Mouse (Mus musculus) common myeloid progenitor, adult 5-6 weeks (primary cell): Measurements from ENCODE around the gene Ubfd1. TPM values are rescaled to one million over a fixed set of nuclear protein-coding genes. Genes with fewer than 3 reads are reported as not detected.

ENCODE experiments used
- ATAC-seq: replicated peaks from 2 replicates; pipeline ENCODE4 v1.8.0; 2016; ENCODE audit warnings: low read depth, mild to moderate bottlenecking, moderate TSS enrichment, inconsistent platforms; ENCODE audit not compliant: poor library complexity, severe bottlenecking
- total RNA-seq: library from RNA; stranded (forward); fragments of 200-1000, 187-1606 nt; gene quantifications from 2 replicates; pipeline ENCODE4 v1.2.3, GENCODE M21; 2017

The Ubfd1 gene
- 31.3 and 38.4 TPM in 2 replicates for total RNA-seq

DNA sequence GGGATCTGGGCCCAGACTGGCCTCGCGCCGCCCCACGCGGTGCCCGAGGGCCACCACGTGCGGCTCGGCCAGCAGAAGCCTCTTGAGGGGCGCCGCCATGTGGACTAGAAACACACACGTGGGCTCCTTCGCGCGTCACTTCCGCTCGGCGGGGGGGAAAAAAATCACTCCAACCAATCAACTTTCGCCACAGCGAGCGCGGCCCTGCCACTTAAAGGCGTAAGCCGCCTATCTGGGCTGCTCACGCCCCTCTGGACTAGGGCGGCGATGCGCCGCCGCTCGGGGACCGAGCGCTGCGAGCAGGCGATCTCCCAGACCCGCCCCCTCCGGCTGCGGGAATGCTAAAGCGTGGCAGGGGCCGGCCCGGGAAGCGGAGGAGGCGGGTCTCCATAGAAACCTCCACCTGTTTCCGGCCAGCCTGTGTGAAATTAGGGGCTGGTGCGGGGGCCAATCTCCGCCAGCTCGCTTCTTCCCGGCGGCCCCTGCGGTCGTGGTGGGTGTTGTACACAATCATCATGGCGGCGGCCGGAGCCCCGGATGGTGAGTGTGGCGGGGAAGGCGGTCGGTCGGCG lies at the start of gene Ubfd1, which contains the start of gene Ears2:
TSS of gene Ubfd1 (plus strand) at position 231 of the 572 bp plus-strand sequence.
TSS of gene Ears2 (minus strand) at position 319 of the 572 bp plus-strand sequence.
- ATAC-seq, result peak; percentile 82

DNA sequence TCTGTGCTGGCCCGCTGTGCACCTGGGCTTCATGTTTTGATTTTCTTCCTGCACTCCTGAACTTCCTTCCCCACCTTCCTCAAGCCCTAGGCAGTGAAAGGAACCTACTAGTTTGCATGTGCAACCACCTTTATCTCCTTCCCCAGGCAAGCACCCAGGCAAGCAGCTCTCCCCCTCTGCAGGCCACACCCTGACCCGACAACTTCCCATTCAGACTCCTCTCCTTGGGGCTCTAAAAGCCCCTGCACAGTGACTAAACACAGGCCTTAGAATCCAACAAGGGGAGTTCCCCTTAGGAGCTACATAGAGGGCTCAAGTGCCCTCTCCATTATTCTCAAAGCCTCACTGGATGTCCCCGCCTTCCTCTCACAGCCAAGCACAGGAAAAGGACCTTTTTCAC lies 48.7 kb upstream of the Ubfd1 start:
- ATAC-seq, result peak; percentile 77

DNA sequence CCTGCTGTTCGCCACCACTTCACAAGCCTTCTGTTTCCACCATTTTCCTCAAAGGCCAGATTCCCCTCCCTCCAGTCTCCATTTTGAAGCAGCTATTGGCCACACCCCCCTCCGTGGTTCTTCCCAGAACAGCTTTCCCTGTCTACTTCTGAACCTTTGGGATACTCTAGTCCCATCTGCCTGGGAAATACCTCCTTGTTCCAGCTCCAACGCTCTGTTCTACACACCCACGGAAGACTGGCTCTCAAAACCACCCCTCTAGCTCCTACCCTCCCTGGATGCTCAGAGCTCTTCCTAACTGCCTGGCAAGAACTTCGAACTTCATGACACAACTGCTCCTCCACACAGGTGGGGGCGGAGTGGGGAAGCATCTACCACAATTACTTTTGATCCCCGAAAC lies 48.0 kb upstream of the Ubfd1 start:
- no peak for ATAC-seq

DNA sequence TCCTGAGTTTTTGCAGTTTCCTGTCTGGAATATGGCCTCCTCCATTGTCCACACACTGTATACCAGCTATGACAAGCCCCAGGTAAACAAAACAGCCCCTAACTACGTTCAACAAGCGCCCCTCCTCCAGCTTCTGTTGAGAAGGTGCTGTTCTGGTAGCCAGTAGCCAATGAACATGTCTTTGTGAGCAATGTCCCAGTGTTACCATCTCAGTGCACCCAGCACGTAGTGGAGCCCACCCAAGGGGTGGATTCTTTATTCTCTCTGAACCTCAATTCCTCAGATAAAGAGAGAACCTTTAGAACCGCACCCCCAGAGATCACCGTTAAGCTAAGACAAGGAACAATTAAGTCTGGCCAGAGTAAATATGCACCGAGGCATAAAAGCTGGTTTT lies 46.7 kb upstream of the Ubfd1 start:
- ATAC-seq, result 0 out of 2 replicates have a peak, but pooled peaks have one; percentile 1

DNA sequence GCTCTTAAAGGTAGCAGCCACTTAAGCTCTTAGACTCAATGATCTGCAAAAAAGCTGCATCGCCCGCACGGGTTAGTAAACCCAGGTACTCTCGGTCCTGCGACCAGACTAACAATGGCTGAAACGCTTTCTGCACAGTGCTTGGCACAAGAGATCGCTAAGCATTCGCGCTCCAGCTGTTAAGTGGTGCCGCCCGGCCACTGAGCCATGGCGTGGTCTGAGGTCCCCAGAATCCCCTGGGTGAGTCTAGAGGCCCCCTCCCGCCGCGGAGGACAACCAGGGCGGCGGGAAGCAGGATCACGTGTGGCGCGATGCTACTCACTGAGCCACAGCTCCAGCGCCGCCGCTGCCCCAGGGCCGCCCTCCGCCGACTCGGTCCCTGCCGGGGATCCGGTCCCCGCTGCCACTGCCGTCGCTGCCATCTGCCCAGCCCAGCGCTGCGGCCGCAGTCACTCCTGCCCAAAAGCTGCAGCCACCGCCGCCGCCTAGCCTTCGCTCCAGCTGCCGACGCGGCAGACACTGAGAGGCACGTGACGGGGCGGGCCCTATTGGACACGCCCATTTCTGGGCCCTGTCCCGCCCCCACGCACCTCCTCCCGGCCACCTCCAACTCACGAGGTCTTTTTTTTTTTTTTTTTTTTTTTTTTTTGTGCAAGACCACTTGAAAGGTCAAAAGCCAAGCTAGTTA lies 46.2 kb upstream of the Ubfd1 start, which contains the start of gene Gga2:
TSS of gene Gga2 (minus strand) at position 556 of the 688 bp plus-strand sequence.
- ATAC-seq, result peak; percentile 84

DNA sequence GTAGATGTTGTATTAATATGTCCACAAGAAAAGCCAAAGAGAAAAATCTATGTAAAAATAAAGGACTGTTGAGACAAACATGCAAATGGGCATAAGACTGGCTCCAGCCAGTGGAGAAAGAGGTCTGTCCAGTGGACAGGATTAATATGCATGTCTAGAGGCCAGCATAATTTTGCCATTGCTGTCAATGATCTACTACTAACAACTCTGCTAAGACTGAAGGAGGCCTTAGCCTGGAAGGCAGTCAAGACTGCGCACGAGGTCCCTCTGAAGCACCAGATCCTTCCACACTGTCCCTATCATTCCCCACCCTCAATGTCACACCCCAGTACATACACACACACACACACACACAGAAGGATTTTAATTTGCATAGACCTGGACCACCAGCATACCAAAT lies 44.8 kb upstream of the Ubfd1 start:
- ATAC-seq, result no peak

DNA sequence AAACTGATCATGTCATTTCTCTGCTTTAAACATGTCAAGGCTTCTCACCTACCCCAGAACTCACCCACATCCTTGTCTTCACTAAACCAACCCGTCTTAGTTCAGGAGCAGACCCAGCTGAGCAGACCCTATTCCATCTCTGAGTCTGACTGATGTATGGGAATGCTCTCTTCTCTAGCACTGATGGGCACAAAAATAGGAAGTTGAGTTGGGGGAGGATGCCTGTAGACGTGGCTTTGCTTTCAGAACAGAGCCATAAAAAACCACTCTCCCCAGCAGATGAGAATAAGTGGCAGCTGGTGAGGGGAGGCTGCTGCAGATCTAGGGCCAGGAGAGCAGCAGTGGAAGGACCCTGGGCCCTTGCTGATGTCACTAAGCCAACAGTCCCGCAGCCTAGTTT lies 33.6 kb upstream of the Ubfd1 start:
- ATAC-seq, result peak; percentile 46

DNA sequence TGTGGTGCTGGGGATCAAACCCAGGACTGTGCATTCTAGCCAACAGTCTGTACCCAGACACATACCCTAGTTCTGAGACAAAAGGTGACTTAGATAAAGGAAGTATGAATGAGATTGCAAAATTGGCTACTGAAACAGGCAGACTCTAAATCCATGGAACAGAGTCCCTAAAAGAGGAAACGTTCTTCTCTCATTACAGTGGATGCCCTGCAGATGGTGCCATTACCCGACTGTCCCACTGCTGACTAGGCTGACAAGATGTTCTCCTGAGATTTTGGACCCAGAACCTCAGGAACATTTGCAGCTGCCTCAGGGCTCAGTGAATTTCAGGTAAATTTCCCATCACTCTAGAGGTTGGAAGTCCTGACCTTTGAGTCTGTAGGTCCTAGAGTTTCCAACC lies 32.6 kb upstream of the Ubfd1 start:
- ATAC-seq, result peak; percentile 94

DNA sequence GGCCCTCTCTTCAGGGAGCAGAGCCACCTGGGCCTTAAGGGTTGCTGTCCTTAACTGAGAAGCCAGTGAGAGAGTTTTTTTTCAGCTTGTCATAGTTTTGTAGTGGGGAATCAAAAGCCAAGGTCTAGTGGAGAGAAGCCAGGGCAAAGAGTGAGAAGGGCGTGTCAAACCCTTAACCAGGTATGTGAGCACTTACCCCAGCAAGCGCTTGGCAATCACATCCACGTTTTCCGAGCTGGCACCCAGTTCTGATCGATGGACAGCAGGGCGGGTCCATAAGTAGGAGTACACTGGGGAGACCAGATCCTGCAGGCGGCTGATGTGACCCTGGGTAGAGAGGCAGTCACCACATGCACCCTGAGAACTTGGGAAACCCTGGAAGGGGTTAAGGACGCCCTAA lies 22.9 kb upstream of the Ubfd1 start:
- ATAC-seq, result no peak

DNA sequence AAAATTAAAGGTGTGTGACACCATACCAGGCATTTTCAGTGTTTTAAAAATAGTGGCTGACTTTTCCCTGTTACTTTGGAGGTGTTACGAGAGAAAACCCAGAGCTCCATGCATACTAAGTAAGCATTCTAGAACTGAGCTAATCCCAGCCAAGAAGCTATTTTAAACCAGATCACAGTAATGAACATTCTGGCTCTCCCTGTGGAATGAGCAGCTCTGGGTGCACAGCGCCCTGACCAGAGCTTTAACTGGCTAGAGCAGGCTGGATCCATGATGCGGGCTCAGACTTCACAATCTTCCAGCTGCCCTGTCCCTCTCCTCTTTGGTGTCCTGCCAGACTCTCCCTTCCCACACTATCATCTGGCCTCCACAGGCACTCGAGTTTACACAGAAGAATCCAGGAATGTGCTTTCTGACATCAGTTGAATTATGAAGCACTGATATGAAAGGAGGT lies 21.8 kb upstream of the Ubfd1 start:
- ATAC-seq, result no peak

DNA sequence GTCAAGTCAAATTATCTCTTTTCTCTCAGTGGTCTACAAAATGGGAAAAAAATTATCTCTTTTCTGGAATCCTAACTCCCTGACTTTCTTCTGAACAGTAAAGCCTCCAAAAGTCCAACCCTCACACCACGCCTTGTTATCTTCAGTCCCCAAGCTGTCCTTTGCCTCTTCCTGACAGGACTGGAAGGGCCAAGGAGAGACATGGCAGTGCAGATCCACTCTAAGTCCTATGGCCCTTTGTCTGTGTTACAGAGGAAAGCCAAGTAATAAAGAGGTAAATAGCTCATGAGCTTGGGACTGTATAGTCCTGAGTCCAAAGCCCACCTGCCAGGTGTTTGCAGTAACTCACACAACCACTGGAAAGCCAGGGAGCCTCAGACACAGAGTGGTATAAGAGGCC lies 21.3 kb upstream of the Ubfd1 start:
- no peak for ATAC-seq

DNA sequence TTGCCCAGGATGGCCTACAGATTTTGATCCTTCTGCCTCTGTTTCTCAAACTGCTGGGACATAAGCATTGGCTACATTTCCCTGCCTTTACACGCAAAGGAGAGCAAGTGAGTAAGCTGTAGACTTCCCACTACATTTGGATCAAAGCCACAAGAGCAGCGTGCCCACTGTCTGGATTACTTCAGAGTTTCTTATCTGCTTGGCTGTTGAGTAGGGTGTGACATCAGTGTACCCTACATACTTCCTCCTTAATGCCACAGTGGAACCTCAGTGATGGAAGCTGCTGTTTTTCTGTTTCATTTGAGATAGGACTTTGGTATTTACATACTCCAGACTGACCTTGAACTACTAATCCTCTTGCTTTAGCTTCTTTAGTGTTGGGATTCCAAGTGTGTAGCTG lies 20.2 kb upstream of the Ubfd1 start:
- ATAC-seq, result peak; percentile 97

DNA sequence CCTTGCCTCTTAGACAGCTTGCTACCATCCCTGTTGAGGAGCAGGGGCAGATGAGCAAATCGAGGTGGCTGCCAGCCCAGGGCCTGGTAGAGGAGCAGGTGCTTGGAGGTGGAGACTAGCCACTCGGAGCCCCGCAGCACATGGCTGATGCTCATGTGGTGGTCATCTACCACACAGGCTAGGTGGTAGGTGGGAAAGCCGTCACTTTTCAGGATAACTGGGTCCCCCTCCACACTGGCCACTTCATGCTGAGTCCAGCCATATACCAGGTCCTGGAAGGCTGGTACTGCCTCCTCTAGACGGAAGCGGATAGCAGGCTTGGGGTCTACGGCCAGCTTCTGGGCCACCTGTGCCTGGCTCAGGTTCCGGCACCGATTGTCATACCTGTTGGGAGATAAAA lies 18.8 kb upstream of the Ubfd1 start:
- ATAC-seq, result no peak

DNA sequence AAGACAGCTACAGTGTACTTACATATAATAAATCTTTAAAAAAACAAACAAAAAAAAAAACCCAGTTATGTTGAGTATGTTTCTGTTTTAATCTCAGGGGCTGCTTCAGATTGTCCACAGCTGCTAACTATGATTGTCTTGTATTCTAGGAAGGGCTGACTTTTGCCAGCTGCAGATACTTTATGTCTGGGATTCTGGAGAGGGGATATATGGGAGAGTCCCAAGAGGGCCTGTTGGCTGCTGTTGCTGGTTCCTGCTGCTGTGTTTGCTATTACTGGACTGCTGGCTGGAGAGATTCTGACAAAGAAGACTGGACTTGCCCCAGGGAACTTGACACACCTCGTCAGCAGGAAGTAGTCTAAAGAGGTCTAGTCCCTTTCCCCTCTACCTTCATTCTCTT lies 16.1 kb upstream of the Ubfd1 start:
- ATAC-seq, result no peak

DNA sequence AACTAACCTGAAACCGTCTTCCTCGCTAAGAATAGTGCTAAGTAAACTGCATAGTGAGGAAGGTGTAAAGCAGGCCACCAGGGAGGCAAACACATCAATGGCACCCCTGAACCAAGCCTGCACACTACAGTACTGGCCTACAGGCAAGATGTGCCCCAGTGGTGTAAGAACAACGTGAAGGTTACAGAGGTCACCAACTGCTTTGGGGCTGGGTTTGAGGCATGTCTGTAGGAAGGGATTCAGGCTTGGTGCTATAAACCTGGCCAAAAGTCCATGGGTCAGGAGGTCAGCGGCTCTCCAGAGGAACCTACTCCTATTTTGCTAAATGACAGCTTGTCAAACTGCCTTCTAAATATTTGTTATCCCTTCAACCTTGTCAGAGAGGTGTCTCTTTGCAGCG lies 10.3 kb upstream of the Ubfd1 start:
- no peak for ATAC-seq

DNA sequence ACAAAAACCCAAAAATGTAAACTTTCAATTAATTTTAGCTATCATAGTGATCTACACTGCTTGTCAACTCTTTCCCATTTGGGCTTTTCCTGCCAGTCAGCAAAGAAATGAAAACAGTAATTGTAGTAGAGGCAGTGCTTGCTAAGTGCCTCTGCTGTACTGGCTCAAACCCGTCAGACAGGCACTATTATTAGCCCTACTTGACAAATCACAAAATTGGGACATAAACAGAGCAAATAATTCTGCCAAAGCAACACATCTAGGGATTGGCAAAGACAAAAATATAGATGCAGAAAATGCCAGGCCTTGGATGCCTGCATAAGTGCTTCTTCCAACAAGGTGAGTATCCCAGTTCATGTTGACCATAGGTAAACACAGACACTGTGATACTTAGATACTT lies 1.3 kb upstream of the Ubfd1 start:
- no peak for ATAC-seq

DNA sequence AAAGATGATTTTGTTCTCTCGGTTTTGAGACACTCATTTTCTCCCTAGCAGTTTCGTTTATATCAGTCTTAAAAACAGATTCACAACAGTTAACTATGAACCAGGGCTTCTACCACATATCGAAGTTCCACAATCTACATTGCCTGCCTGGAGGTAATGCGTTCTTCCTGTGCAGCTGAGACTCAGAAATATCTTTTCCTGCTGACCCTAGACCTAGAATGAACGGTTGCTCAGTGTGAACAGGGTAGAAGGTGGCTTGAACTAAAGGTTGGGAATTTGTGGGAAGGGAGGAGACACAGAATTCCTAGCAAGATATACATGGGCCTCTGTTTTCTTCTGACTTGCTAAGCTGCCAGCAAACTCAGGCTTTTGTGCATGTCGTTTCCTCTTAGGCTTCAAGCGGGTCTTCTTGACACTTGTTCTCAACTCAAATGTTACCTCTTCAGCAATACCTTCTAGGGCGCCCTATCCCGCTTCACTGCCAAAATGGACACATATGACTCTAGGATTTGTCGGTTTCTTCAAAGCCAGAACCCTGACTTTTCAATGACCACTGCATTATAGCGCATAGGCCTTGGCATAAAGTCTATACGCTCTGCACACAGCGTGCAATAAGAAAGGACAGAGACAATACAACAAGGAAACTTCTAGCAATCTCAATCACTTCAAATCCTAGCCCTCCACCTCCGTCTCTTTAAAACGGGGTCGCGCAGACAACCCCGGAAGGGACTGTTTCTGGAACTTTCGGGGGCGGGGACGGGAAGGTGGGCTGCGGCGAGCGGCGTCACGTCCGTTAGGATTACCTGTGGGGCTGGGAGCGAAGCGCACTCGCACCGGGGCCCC lies 652 bp upstream of the Ubfd1 start:
- ATAC-seq, result peak; percentile 1; the same call in 1 of the 2 replicates

DNA sequence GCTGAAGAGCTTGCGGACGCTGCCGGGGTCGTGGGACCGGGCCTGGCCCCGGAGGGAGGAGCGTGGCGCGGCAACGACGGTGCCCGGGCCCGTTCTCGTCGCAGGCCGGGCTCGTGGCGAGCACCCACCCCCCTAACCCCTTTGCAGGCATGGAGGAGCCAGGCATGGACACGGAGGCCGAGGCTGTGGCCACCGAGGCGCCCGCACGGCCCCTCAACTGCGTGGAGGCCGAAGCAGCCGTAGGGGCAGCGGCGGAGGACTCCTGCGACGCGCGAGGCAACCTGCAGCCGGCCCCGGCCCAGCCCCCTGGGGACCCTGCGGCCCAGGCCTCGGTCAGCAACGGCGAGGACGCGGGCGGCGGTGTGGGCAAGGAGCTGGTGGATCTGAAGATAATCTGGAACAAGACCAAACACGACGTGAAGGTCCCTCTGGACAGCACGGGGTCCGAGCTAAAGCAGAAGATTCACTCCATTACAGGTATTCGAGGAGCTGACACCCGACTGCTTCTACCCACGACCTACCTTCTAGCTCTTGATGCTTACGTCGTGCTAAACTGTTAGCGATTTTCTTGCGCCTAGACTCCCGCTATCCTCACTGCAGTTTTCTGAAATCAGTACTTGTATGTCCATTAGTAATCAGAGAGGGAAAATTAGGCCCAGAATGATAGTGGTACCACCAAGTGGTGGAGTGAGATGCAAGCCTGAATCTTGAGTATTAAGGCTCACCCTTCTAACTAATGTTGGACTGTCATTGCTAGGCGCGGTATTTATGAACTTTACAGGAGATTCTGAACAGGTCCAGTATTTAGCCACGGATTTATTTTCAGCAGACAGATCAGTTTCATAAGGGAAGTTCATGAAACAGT lies 774 bp downstream of the Ubfd1 start:
- ATAC-seq, result no peak

DNA sequence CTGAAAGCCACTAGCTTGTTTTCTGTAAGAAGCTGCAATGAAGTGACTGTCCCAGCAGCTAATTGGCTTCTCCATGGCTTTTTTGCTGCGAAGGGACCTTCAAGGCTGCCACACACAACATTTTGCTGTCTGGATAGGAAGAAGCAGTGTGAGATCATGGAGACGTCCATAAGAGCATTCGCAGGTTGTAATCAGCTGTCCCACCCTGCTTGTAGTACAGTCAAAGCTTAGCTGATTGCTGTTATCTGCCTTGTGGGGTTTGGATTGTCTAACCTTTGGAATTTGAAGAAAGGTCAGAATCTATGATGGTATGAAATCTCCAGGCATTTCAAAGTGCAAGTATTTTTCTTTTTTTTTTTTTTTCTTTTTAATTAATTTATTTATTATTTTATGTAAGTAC lies 7.4 kb downstream of the Ubfd1 start:
- ATAC-seq, result no peak
